Mouse (Mus musculus): ENCODE data around the gene Aldh1a1. TPM values are rescaled to one million over a fixed set of nuclear protein-coding genes. Genes with fewer than 3 reads are reported as not detected.
A peak's percentile ranks its signal among the peaks of the same experiment; 100 is the strongest.
"Not testable (repeated sequence)": the region's sequence is repeated elsewhere in the genome, so short reads cannot be mapped to it uniquely, and the experiment has no call there.

Gene Aldh1a1
- total RNA-seq (2021) = 10 to 100 TPM; 10.3 to 17.2 TPM

DNA sequence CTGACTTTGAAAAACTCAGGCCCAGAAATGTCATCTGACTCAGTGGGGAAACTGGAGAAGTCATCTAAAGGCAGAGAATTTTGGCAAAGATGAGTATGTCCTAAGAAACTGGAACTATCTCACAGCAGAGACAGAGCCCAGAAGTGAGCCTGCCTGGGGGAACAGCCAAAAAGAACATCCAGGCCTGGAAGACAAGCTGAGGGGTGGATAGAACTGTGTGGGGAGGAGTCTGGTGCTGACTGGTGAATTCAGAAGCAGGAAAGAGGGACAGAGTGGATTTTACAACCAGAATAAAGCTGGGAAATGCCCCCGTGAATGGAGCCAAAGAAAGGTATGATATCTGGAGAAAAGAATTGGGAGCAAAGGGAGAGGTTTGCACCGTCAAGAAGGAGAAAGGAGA is at the start of gene Aldh1a1:
Aldh1a1 (plus strand) TSS at position 225 of the 400 bp plus-strand sequence.
- intact Hi-C loops (cut with DNase I) = no loop called here
- peak; percentile 69 to 75 for DNase-seq

DNA sequence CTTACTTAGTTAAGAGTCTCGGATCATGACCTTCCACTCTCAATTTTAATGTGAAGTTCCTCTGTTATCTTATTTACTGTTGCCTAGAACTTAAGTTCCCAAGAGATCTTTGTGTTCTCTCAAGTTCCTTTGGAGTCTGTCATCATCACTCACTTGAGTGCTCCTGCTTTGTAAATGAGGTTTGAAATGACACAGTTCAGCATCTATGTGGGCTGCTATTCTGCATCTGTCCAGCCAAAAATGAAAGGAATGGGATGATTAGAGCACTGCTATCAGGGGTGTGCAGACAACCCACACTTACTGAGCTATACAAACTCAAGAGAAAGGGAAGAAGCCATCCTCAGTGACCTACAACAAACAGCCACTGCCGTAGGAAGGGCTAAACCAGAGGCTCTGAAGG is 44.7 kb upstream of the Aldh1a1 start:
- DNase-seq = no peak
- intact Hi-C loops (cut with DNase I) = loop anchor here (10.0 kb wide), 2 partner anchors 277 to 317 kb away; partner anchors contain the start of gene Aldh1a7

DNA sequence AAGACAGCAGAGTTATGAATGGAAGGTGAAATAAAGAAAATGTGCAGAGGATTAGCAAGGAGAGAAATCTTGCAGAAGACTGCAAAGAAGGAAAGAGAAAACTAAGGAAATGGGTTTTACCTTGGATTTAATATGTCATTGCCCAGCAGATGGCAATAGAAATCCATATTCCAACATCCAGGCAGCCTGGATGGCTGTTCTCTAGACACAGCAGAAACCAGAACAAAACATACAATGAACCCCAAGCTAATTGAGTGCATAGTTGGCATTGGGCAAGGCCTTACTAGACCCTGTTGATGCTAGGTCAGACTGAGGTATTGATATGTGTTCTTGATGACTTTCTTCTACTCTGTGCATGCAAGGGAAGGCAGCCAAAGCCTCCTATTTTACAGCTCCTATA is 43.0 kb upstream of the Aldh1a1 start:
- DNase-seq = peak; percentile 26 to 52
- intact Hi-C loops (cut with DNase I) = loop anchor here (10.0 kb wide), 2 partner anchors 275 to 315 kb away; partner anchors contain the start of gene Aldh1a7

DNA sequence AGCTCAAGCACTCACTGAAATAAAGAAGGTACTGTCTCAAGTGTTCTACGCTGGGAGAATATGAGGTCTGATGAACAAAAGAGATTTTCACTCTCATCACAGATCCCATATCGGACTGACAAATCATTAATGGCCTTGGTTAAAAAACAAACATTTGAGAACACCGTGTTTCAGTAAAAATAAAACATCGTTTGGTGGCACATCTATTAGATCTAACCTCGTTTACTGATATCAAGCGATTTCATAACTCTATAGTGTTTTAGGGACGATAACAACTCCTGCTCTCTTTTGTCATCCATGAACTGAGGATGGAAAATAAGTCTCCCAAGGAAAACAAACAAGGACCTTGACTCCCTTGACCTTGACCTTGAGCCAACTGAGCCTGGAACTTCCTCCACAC is 41.5 kb upstream of the Aldh1a1 start:
- intact Hi-C loops (cut with DNase I) = no loop called here
- no peak for DNase-seq

DNA sequence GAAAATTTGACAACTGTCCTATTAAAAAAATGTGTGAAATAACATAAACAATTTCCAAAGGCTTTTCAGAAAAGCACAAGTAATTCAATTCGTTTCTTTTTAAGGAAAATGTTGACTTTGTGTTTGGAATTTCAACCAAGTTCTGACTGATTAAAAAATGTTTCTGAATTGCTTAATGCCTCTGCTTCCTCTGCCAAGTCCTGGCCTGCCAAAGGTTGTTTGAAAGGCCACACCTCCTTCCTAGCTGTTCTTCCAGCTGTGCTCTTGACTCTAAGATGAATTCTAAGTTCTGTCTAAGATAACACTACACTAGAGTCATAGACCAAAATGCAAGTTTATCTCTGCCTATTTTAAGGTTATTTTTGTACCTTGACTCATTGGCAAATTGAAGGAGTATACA is 8.0 kb upstream of the Aldh1a1 start:
- DNase-seq = peak; percentile 60 to 71
- intact Hi-C loops (cut with DNase I) = no loop called here

DNA sequence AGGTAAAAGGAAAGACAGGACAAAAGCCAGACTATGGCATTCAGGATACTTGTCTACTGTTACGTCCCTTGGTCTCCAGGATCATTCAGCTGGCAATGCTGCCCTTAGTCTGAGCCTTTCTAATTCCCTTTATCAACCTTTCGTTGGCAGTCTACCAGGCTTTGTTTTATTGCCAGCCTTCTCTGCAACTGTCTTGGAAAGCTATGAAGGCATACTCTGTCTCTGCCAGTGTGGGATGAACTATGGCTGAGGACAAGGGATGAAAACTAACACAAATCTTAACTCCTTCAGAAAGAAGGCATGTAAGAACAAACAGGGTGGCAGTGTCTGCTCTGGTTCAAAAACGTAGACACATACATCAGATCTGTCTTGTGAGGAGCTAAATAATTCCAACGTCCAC is 565 bp upstream of the Aldh1a1 start:
- peak; percentile 54 to 56 for DNase-seq
- intact Hi-C loops (cut with DNase I) = no loop called here

DNA sequence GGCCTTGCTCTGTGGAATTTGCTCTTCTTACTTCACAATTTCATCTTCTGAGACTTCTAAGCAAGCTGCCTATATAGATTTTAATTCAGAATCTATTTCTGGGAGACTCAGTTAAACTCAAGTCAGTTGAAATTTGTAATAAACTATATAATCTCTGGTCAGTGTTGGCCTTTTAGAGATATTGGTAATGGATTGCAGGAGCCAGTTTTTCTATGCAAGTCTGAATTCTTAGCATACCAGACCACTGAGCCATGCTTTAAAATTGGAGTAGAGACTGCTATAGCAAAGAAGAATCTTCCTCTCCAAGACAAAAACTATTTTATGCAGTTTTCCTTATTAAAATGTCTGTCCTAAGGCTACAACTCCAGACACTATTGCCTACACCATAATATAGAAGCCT is 4.0 kb downstream of the Aldh1a1 start:
- intact Hi-C loops (cut with DNase I) = no loop called here
- no peak for DNase-seq

DNA sequence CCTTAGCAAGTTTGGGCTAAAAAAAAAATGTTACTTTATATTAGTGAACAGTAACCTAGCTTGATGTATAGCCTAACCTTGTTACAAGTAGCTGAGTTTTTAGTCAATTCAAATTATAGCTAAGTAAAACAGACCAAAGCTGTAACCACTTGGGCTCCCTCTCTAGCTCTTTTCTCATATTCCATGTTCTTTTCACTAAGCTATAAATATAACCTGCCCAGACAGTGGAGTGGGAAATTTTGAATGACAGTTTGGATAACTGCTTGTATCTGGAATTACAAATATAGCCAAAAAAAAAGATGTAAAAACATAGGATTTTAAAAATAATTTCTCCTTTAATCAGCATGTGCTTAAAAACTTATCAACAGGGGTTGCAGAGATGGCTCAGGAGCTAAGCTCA is 12.8 kb downstream of the Aldh1a1 start:
- intact Hi-C loops (cut with DNase I) = no loop called here
- no peak for DNase-seq

DNA sequence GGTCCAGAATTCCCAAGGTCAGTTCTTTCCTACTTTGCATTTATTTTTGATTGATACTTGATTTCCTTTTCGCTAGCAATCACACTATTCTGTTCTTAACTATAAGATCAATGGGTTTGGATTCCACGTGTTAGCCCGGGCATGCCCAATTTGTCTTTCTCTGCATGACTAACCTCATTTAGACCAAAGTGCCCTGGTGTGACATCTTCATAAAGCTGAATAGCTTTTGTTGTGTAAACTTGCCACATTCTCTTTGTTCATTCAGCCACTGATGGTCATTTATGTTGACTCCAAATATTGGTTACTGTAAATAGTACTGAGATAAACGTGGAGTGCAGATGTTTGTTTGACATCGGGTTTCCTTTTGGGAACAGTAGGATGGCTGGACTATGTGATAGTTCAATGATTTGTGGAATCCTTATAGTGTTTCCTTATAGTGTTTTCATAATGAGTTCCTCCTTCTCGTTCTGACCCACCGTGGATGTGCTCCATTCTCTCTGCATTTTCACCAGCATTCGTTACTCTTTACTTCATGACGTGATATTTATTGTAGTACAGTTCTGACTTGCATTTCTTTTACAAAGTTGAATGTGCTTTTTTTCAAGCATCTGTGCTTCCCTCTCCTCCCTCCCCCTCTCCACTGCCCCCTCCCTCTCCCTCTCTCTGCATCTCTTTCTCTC is 14.6 kb downstream of the Aldh1a1 start:
- DNase-seq = no peak
- intact Hi-C loops (cut with DNase I) = no loop called here

DNA sequence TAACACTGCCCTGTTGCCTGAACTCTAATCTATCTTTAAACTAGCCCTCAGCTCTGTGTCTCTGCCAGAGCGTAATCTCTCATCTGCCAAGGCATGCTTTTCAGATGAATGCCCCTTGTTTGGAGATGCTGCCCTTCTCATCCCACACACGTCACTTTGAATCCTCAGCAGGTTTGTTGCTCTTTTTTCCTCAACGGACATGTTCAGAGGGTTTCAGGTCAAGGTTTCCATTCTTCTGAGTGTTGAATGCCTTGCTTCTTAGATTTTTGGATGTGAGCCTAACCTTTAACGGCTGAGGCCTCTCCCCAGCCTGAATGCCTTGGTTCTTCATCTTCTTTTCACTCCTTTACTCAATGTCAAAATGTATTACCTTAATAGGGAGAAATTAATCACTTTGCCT is 16.1 kb downstream of the Aldh1a1 start:
- no peak for DNase-seq
- intact Hi-C loops (cut with DNase I) = no loop called here

DNA sequence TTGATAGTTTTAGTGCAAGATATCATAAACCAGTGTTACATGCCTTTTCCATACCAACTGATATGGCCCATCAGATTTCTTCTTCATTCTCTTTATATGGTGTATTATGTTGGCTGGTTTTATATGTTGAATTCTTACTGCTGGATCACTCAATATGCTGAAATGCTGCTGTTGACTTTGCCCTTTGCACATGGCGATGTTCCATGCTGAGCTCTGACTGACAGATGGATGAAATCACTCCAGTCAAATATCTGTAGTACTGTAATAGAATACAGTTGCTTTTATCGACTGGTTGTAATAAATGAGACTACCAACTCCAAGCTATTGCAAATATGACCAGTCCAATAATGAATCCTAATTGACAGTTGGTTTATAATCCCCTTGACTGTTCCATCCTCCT is 19.5 kb downstream of the Aldh1a1 start:
- no peak for DNase-seq
- intact Hi-C loops (cut with DNase I) = no loop called here

DNA sequence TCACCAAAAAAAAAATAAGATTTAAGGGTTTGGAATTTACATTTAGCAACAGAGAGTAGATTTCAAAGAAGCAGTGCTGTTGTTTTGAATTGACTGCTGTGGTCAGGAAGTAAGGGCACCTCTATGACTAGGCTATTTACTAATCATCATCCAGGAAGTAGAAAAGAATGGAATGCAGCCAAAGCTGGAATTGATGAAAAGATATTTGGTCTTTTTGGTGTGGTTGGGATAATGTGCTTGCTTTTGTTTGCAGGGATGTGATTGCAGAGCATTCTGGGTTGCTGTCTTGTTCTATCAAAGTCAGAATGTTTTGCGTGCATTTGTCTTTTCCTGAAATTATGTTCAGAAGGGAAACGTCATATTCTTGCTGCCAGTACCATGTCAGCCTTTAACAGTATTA is 20.7 kb downstream of the Aldh1a1 start:
- no peak for DNase-seq
- intact Hi-C loops (cut with DNase I) = no loop called here

DNA sequence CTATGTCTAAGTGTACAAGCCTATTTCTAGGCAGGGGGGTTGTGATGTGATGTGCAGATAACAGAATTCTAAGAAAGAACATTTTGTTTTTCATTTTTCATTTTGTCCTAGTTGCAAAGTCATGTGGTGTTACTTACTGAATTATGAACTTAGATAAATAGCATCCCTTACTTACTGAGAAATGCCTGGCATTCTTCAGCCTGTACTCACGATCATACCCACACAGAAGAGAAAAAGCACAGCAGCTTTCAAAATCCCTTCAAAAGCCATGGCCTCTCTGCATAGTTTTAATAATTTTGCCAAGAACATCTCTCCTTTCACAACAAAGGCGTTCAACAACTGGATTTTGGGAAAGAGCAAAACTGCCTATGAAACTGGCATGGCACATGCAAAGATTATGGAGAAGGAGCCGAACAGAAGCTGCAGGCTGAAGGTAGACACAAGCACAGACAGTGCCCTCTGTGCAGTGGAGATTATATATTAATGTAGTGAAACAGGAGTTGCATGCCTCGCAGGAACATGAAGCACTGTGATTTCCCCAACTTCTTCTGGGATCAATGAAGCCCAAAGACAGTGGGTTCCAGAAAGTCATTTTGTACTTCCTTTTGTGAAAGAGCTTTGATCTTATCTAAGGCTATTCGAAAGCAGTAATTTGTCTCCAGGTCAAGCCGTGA is 21.3 kb downstream of the Aldh1a1 start:
- DNase-seq = no peak
- intact Hi-C loops (cut with DNase I) = no loop called here

DNA sequence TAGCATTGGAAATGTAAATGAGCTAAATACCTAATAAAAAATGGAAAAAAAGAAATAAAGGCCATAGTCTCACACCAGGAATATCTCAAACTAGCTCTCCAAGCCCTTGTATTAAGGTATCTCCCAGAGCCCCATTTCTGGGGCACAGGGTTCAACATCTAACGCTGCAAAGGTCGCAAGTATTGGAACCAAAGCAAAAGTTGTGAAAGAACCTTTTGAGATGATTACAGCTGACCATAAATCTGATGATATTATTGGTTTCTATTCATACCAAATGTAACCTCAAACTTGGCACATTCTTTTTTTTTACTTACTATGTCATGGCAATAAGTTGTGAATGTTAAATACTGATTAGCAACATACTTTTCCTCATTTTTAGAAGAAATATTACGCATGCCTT is 24.0 kb downstream of the Aldh1a1 start:
- intact Hi-C loops (cut with DNase I) = no loop called here
- DNase-seq = no peak

DNA sequence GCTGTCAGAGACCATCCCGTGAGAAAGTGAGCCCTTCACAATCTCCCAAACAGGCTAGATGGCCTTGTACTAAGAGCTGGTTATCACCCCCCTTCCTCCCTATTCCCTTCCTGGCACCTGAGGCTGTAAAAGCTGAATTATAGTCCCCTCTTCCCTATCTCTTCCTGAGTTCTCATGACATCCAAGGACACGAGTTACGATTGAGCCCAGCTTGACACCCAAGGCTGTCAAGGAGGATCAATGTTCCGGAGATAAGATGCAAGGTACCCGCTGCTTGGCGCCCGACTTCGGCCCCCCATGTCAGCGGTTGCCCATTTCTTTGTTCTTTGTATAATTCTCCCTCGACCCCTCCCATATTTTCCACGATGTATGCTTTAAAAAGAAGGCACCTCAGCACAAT is 36.6 kb downstream of the Aldh1a1 start:
- DNase-seq; intact Hi-C loops (cut with DNase I): not testable (repeated sequence)

DNA sequence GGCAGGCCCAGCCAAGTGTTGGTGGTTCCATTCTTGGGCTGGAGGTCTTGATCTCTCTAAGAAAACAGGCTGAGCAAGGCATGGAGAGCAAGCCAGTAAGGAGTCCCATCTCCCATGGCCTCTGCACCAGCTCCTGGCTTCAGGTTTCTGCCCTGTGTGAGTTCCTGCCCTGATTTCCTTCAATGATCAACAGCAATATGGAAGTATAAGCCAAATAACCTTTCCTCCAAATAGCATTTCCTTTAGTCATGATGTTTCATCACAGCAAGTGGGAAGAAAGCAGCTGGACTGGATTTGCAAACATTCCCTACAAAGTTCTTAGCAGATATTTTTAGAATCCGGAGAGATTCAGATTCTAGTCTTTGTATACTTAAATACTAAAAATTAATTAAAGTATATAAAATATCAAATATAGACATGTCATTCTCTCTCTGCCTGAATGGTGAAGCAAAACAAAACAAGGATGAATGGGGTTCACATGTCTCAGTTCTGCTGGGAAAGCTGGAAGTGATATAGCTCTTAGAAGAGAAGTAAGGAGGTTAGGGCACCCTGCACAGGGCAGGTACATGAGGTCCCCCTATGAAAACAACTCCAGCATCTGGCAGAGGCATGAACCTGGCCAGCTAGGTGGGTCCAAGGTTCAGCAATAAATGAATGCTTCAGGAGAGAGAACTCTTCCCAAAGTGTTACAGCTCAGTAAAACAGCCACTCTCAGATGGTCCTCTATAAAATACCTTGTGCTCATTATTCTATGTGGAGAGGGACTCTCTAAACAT is 37.6 kb downstream of the Aldh1a1 start:
- peak; percentile 11 to 15 for DNase-seq
- intact Hi-C loops (cut with DNase I) = no loop called here

DNA sequence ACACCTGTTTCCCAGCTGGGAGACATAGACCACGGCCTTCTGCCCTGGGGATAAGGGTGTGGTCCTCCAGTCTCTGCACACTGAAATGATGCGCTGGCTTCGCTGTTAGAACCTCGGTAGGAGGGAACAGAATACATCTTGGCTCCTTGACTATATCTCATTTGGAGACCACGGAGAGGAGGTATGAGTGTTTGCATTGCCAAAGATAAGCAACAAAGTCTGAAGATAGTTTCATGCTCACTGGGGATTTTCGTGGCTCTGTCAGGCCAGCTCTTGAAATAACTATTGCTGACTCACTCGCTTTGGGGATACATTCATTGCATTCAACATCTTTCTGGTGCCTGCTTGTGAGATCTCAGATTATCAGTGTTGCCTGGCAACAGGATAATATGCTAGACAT is 44.0 kb downstream of the Aldh1a1 start:
- intact Hi-C loops (cut with DNase I) = no loop called here
- peak; percentile 20 to 33 for DNase-seq

DNA sequence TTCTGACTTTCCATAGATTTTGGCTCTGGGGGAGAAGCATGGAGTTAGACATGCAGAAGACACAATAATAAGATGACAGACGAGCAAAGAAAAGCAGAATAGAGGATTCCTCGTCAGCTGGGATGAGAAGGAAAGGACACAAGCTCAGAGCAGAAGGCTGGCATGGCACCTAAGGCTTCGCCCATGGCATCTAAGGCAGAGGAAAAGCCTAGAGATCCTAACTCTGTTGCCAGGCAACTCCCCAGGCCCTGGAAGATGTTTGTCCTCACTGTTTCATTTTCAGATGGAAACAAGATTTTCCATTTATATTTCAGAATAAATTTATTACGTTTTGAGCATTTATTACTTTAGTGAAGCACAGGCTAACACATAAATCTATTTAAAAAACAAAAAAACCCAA is 48.5 kb downstream of the Aldh1a1 start:
- no peak for DNase-seq
- intact Hi-C loops (cut with DNase I) = no loop called here

DNA sequence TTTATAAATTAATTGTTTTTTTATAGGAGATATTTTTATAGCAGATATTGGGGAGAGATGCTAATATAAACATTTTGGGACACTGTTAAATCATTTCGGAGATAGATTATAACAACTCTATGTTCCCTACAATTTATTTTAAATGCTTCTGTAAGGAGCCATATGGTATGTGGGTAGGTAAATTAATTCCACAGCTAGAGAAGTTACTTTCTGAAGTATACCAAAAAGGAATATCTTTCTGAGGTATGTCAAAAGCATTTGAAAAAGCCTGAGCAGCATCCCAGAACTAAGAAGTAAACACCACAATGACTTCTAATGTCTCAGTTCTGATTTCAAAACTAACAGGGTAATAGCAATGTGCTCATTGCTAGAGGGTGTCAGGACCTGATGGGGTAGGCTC is 49.4 kb downstream of the Aldh1a1 start:
- DNase-seq = no peak
- intact Hi-C loops (cut with DNase I) = no loop called here

DNA sequence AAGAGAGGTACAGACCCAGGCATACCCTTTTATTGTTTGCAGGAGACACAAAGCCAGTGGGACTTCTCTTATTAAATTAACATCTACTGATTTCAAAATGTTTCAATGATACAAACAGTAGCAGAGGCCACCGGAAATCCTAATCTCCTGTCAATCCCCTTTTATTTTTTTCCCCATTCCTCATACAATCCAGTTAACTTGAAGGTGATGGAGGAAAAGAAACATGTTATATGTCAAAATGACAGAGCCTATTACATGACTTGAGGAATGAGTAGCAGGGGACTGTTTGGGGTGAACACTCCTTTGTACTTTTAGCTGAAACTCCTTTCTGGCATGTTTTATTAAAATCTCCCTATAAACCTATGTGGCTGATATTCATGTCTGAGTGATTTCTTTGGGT is 51.3 kb downstream of the Aldh1a1 start:
- DNase-seq = no peak
- intact Hi-C loops (cut with DNase I) = no loop called here

DNA sequence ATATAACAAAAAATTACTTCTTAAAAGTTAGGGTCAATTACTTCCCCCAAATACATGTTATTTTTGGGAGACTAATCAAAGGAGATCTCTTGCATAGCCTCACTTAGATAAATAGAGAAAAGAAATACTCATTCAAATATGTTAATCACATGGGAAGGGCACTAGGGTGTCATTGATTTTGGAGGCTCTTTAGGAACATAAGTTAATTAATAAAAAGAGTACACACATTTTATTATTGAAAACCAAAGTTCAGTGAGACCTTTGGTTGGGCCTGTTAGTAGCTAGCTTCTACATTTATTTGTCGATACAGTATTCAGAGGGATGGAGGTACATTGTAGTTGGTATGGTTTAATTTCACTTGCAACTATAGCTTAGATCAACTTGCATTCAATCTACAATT is 52.4 kb downstream of the Aldh1a1 start:
- intact Hi-C loops (cut with DNase I) = no loop called here
- DNase-seq = no peak

DNA sequence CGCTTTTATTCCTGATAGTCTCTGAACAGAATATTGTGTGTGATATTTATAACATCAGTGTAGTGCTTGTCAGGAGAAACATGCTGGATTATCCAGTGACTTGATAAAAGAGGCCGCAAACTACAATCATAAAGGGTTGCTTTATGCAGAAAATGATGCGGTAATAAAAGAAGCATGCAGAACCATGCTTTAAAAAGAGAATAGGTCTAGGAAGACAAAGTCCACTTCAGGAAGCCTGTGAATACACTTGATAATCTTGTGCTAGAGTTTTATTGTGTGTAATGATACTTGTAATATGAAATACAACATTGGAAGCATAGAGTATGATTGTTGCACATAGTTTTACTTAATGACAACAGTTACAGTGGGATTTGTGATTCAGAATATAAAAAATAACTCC is 54.5 kb downstream of the Aldh1a1 start:
- no peak for DNase-seq
- intact Hi-C loops (cut with DNase I) = no loop called here

All from heart, postnatal 10 days (tissue).